Mouse (Mus musculus): ENCODE results near the gene Hdhd5. TPM values are rescaled to one million over a fixed set of nuclear protein-coding genes. Genes with fewer than 3 reads are reported as not detected.

Hdhd5 gene
- 26.6 TPM for polyA plus RNA-seq (2021)

DNA sequence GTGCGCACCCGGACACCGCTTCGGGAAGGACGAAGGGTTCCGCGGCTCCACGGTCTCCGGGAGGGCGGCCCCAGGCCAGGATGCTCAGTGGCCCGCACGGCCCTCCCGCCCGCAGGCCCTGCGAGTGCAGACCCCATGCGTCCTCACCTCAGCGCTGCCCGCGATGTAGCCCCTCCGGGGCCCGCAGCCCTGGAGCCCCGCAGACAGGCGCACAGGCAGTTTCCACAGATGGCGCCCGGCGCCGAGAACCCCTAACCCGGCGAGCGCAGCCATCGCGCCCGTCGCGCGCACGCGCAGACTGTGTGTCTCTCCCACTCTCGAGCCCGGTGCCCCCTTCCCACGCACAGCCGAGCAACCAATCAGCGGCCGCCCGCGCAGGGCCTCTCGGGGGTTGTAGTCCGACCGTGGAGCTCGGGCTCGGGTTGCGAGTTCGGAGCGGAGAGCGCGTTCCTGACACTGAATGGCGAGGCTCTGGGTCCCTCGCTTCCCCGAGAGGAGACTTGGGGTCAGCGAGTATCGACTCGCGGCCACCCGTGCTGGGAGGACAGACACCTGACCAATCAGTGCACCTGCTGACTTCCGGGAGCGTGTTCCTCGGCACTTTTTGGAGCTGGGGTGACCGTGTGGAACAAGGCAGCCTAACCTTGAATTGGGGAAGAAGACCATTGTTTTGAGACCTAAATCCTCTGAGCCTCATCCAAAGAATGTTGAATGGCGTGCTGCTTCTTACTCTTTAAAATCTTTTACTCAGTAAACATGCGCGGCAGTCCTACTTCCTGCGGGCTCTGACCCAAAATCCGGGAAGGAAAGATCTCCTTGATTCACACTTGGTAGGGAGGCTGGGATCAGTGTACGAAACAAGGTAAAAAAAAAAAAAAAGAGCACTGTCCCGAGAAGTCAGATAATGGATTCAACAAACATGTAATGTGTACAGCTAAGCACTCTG lies at the start of gene Hdhd5:
Gene Hdhd5, minus strand, starts transcription at position 300 of the 946 bp plus-strand sequence.
- H3K27me3 ChIP-seq: peaks cover 22% of the 10 kb centered on the region
- CTCF ChIA-PET: interaction anchor here (0.9 to 1.4 kb wide), 2 partner anchors 17 to 144 kb away, joined by 3 read pairs; no protein-coding TSS in a partner anchor
- DNase-seq (ENCODE audit: low read depth, low spot score) (peak; percentile 48), ATAC-seq (peak; percentile 95)
- in situ Hi-C loops (cut with MboI; ENCODE audit: low pct_unique_long_range_greater_than_20kb): no loop called here
- POLR2A ChIA-PET: interaction anchor here (0.6 kb wide), 1 partner anchor 170 kb away, joined by 3 read pairs; no protein-coding TSS in a partner anchor
- TF ChIP-seq CTCF (IDR thresholded peaks at IDR 0.05): no peak

DNA sequence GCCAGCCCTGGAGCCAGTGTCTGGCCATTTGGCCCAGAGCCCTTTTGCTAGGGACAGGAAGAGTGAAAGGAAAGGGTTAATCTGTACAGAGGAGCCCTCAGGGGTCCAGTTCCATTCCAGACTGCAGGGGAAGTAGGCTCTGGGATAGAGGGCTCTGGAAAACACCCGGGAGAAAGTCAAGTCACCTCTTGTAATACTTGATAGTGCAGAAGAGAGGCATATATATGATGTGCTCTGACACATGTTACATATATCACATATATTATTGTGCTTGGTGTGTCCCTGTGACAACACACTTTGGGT lies 49.5 kb upstream of the Hdhd5 start:
- H3K27me3 ChIP-seq: no peaks in the 10 kb centered on the region
- in situ Hi-C loops (cut with MboI; ENCODE audit: low pct_unique_long_range_greater_than_20kb): no loop called here
- DNase-seq (ENCODE audit: low read depth, low spot score) (no peak), ATAC-seq (no peak)
- TF ChIP-seq CTCF (IDR thresholded peaks at IDR 0.05): no peak
- ChIA-PET CTCF (interaction anchor here (2.5 kb wide), 2 partner anchors 12 to 93 kb away, joined by 11 read pairs; no protein-coding TSS in a partner anchor), POLR2A (no interaction called here)

DNA sequence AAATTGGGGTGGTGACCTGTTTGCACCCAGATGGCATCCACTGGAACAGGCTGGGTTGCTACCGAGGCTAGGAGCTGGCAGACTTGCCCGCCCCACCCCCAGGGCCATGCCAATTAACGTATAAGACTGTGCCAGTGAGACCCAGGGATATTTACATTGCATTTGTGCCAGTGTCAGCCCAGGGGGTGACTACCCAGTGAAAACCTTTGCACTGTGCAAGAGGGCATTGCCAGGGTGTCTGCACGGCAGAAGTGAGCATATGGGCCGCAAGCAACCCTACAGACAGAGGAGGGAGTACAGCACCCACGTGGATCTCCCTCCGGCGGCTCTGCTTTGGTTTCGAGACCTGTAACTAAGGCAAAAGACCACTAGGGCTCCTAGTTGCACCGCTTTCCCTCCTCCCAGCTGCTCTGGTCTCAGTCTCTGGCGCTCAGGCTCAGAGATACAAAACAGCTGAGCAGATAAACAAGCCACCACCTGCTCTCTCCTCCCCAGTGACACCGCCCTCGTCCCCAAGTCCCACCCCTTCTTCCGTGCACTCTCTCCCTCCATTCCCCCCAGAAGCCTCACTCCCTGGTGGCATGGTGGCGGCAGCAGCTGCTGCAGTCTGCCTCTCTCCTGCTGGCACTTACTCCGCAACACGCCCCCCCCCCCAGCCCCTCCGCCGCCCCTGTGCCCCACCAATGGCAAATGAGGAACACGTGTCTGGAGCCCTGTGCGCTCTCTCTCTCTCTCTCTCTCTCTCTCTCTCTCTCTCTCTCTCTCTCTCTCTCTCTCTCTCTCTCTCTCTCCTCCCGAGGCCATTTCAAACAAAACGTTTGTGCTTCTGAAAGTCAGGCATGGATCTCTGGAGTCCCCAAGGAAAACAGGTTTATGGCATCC lies 49.0 kb upstream of the Hdhd5 start:
- POLR2A ChIA-PET: interaction anchor here (0.6 kb wide), 1 partner anchor 206 kb away, joined by 3 read pairs; no protein-coding TSS in a partner anchor
- TF ChIP-seq CTCF (IDR thresholded peaks at IDR 0.05): peak; percentile 27
- DNase-seq (ENCODE audit: low read depth, low spot score) (no peak), ATAC-seq (no peak)
- CTCF ChIA-PET: interaction anchor here (1.6 to 2.5 kb wide), 2 partner anchors 94 kb away, joined by 3 to 11 read pairs; no protein-coding TSS in a partner anchor
- H3K27me3 ChIP-seq: no peaks in the 10 kb centered on the region
- in situ Hi-C loops (cut with MboI; ENCODE audit: low pct_unique_long_range_greater_than_20kb): no loop called here

DNA sequence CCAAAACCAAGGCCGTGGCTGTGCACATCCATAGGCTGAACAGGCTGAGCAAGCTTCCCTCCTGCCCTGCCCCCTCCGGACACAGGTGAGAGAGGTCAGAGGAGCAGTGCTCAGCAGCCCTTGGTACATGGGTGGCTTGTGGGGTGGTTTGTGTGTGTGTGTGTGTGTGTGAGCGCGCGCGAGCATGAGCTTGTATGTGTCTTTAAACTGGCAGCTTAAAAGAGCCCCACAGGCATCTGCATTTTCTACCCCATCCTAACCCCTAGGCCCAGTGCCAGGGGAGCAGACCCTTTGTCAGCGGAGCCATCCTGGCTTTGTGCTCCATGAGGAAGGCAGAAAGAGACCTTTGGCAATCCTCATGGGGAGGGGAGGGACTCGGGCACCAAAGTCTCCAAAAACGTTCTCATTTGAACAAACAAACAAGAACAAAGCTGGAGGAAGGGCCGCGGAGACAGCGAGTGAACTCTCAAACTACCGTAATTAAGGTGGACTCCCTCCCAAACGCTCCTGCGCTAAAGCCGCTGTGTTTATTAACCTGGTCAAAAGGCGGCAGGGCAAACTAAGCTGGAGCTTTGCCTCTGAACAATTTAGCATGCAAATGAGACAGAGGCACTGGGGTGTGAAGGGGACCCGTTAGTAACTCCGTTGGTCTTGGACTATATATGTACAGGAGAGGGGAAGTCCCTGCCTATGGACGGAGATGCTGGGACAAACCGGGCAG lies 48.2 kb upstream of the Hdhd5 start:
- ChIA-PET POLR2A (interaction anchor here (0.6 kb wide), 1 partner anchor 205 kb away, joined by 3 read pairs; no protein-coding TSS in a partner anchor), CTCF (interaction anchor here (1.6 kb wide), 1 partner anchor 95 kb away, joined by 3 read pairs; no protein-coding TSS in a partner anchor)
- in situ Hi-C loops (cut with MboI; ENCODE audit: low pct_unique_long_range_greater_than_20kb): no loop called here
- DNase-seq (ENCODE audit: low read depth, low spot score) (no peak), ATAC-seq (no peak)
- TF ChIP-seq CTCF (IDR thresholded peaks at IDR 0.05): no peak
- no peaks in the 10 kb centered on the region for H3K27me3 ChIP-seq

DNA sequence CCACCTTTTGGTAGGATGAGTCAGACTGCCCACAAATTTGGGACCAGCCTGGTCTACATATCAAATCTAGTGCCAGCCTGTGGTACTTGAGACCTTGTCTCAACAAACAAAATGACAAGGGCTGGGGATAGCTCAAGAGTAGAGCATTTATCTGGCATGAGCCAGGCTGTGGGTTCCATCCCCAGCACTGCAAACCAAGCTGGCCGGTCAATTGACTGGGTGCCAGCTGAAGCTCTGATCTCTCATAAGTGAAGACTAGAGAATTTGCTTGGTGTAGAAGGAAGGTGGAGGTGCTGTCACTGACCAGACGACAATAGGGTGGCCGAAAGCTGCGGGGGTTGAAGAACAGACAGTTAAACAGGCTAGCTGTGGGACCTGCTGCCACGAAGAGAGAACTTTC lies 47.4 kb upstream of the Hdhd5 start:
- DNase-seq (ENCODE audit: low read depth, low spot score): no peak
- no peaks in the 10 kb centered on the region for H3K27me3 ChIP-seq
- no peak for ATAC-seq
- in situ Hi-C loops (cut with MboI; ENCODE audit: low pct_unique_long_range_greater_than_20kb): no loop called here
- CTCF ChIA-PET: interaction anchor here (1.6 kb wide), 1 partner anchor 95 kb away, joined by 3 read pairs; no protein-coding TSS in a partner anchor
- POLR2A ChIA-PET: interaction anchor here (0.6 kb wide), 1 partner anchor 11 kb away, joined by 4 read pairs; no protein-coding TSS in a partner anchor
- TF ChIP-seq CTCF (IDR thresholded peaks at IDR 0.05): no peak

DNA sequence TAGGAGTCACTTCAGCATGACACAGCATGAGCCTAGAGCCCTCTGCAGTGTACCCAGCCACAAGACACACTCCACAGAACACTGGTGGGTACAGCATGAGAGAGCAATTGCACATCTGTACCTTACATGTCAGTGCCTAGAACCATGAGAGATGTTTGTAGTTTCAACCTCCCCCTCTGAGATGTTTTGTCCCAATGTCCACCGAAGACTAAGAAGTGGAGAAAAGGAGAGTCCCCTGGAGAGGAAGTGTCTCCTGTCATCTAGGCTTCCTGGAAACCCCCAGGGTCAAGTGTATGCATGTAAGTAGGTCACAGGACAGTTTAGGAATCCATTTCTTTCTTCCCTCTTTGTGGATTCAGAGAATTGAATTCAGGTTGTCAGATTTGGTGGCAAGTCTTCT lies 41.3 kb upstream of the Hdhd5 start:
- ChIA-PET POLR2A (no interaction called here), CTCF (no interaction called here)
- in situ Hi-C loops (cut with MboI; ENCODE audit: low pct_unique_long_range_greater_than_20kb): no loop called here
- H3K27me3 ChIP-seq: no peaks in the 10 kb centered on the region
- ATAC-seq (no peak), DNase-seq (ENCODE audit: low read depth, low spot score) (no peak)
- TF ChIP-seq CTCF (IDR thresholded peaks at IDR 0.05): no peak

DNA sequence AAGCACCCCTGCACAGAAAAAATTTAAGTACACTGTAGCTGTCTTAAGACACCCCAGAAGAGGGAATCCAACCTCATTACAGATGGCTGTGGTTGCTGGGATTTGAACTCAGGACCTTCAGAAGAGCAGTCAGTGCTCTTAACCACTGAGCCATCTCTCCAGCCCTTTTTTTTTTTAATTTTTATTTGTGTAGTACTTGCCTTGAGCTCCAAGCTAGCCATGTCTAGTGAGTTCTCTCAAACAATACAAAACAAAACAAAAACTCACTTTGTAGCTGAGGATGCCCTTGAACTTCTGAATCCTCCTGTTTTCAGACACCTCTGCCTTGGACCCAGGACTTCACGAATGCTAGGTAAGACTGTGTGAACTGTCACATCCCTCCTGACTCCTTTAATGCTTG lies 37.1 kb upstream of the Hdhd5 start:
- DNase-seq (ENCODE audit: low read depth, low spot score) (no peak), ATAC-seq (no peak)
- ChIA-PET CTCF (no interaction called here), POLR2A (no interaction called here)
- in situ Hi-C loops (cut with MboI; ENCODE audit: low pct_unique_long_range_greater_than_20kb): no loop called here
- no peak for TF ChIP-seq CTCF (IDR thresholded peaks at IDR 0.05)
- no peaks in the 10 kb centered on the region for H3K27me3 ChIP-seq

DNA sequence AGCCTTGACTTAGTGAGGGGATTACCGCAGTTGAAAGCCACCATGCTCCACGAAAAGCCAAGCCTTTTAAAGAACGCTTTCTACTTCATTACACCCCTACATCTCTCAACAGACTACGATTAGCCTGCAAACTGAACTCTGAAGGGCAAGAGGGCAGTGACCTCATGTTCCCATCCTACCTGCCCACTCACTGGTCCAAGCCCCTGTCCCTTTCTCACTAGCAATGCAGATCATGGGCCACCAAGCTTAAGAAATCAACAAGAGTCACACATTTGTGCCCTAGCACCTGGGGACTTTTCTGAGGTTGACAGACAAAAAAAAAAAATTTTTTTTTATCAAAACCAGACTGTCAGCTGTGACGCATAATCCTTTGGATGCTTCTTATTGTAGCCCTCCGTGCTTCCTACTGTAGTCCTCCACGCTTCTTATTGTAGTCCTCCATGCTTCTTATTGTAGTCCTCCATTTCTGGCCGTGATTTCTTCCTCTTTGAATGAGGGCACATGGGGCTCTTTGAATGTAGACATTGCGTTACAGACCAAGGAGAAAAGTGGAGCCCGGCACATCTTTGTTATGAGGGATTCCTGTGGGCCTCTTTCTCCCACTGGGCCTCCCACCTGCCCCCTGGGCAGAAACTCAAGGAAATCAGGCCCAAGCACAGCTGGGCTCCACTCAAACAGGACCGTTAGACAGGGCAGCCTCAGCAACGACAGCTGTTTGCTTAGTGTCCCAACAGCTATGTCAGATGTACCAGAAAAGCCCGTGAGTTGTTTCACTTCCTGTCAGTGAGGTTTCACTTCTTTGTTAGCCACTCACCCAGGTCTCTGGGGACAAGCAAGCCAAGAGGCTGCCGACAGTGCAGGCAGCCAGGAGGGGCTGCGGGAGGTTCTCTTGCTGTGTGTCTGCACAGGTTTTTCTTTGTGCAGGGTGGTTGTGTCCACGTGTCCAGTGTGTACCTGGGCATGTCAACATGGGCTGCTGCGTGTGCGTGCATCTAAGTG lies 36.1 kb upstream of the Hdhd5 start:
- H3K27me3 ChIP-seq: no peaks in the 10 kb centered on the region
- in situ Hi-C loops (cut with MboI; ENCODE audit: low pct_unique_long_range_greater_than_20kb): no loop called here
- CTCF ChIA-PET: no interaction called here
- DNase-seq (ENCODE audit: low read depth, low spot score) (no peak), ATAC-seq (no peak)
- no peak for TF ChIP-seq CTCF (IDR thresholded peaks at IDR 0.05)
- POLR2A ChIA-PET: no interaction called here

DNA sequence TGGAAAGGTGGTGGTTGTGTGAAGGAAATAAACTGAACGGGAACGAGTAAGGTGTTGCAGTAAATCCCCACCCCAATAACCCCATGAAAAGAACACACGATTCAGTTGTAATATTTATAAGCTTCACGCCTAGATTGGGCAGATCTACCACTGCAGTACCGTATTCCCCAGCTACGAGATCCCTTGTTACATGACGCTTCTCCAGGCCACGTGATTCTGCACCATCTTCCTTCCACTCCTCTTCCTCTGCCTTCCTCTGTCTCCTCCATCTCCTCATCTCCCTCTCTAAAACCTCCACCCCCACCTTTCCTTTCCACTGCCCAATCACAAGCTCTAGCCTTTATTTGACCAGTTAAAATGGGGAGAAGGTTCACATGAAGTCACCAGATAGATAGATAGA lies 25.5 kb upstream of the Hdhd5 start:
- H3K27me3 ChIP-seq: peaks cover 22% of the 10 kb centered on the region
- no peak for TF ChIP-seq CTCF (IDR thresholded peaks at IDR 0.05)
- DNase-seq (ENCODE audit: low read depth, low spot score) (no peak), ATAC-seq (no peak)
- in situ Hi-C loops (cut with MboI; ENCODE audit: low pct_unique_long_range_greater_than_20kb): no loop called here
- ChIA-PET POLR2A (no interaction called here), CTCF (no interaction called here)

Data from Patski (cell line).